Mouse (Mus musculus): ENCODE data around the gene Tpk1. TPM values are rescaled to one million over a fixed set of nuclear protein-coding genes. Genes with fewer than 3 reads are reported as not detected.

Gene Tpk1
- polyA plus RNA-seq, 1 experiment from 2014 or later, result 5.5 TPM

DNA sequence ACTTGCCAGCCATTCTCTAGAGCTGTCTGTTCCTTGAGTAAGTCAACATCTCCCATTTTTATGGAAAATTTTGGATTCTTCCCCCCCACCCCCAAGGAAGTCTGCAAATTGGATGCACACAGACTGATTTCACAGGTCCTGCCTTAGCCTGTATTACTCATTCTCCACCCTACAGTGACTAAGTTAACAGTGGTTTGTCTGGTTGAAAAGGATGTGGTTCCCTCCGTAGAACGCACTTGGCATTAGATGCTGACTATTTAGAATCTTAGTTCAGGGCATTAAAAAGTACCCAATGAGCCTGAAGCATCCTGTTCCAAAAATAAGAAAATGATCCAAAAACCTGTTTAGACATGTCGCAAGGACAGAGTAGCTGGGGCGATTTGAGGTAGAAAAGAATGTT is 312.6 kb downstream of the Tpk1 start:
- WGBS, result 95% methylated on average over 4 of the region's 4 CpGs
- Histone ChIP-seq H3K27me3 (ENCODE audit: insufficient read depth, poor library complexity, severe bottlenecking) (no peaks in the 10 kb centered on the region), H3K36me3 (no peaks in the 10 kb centered on the region), H3K4me3 (no peak overlapping the region), H3K27ac (no peak overlapping the region), H3K4me1 (replicated peaks) (no peaks in the 10 kb centered on the region), H3K9me3 (no peaks in the 10 kb centered on the region)
- no peak for DNase-seq (ENCODE audit: low spot score)

DNA sequence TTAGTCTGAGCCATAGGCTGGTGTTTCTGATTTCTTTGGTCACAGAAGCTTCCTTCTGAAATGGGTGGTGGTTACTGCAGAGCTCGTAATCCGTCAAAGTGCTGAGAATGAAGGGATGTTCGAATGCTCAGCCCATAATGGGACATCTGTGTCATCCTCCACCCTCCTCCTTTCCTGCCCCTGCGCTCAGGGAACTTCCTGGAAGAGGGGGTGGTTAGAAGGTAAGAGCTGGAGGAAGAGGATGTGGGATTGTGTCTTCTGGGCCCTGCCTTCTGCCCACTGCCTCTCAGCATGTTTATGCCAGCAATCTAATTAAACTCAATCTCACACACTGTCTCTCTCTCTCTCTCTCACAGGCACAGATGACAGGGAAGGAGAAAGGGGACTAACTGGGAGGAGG is 317.0 kb downstream of the Tpk1 start:
- H3K4me3 ChIP-seq, result no peak overlapping the region
- H3K4me1 ChIP-seq (replicated peaks), result no peaks in the 10 kb centered on the region
- WGBS, result 80% methylated on average over 4 of the region's 4 CpGs
- H3K9me3 ChIP-seq, result no peaks in the 10 kb centered on the region
- no peak overlapping the region for H3K27ac ChIP-seq
- no peaks in the 10 kb centered on the region for H3K36me3 ChIP-seq
- DNase-seq (ENCODE audit: low spot score), result no peak
- H3K27me3 ChIP-seq (ENCODE audit: insufficient read depth, poor library complexity, severe bottlenecking), result no peaks in the 10 kb centered on the region

DNA sequence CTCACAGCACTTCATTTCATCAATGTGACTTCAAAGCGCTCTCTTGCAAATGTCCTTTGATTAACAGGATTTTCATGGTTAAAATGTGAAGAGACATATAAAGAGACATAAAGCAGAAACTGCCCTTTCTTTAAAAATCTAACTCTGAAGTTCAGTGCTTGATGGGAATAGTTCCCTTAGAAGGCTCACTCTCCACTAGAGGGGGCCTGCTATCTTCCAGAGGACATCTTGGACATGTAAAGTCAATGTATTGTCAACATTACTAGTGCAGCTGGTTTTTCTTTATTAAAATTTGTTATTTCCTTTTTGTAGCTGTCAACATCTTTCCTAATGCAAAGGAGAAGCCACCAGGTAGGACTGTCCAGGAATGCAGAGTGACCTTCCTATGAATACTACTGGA is 318.4 kb downstream of the Tpk1 start:
- H3K4me1 ChIP-seq (replicated peaks), result no peaks in the 10 kb centered on the region
- WGBS, result 98% methylated on average over 1 of the region's 1 CpGs
- H3K4me3 ChIP-seq, result no peak overlapping the region
- DNase-seq (ENCODE audit: low spot score), result no peak
- H3K9me3 ChIP-seq, result no peaks in the 10 kb centered on the region
- H3K27ac ChIP-seq, result no peak overlapping the region
- H3K27me3 ChIP-seq (ENCODE audit: insufficient read depth, poor library complexity, severe bottlenecking), result no peaks in the 10 kb centered on the region
- no peaks in the 10 kb centered on the region for H3K36me3 ChIP-seq

DNA sequence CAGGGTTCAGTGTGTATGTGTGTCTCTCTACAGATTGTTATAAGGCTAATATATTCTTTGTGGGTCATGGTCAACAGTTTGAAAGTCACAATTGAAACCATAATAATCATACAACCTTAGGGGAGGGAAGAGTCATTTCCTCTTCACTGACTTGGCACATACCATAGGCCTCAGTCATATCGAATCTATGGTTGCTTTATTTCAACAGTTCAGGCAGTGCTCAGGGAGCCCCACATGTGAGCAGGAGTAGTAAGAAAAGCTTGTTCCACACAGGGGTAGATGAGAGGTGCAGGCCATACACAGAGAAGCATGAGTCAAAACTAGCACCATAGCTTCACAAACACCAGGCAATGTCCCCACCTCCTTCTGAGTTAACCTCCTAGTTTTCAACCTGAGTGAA is 323.1 kb downstream of the Tpk1 start:
- no peak for DNase-seq (ENCODE audit: low spot score)
- Histone ChIP-seq H3K4me3 (no peak overlapping the region), H3K27ac (no peak overlapping the region), H3K9me3 (no peaks in the 10 kb centered on the region), H3K4me1 (replicated peaks) (no peaks in the 10 kb centered on the region), H3K36me3 (no peaks in the 10 kb centered on the region), H3K27me3 (ENCODE audit: insufficient read depth, poor library complexity, severe bottlenecking) (no peaks in the 10 kb centered on the region)
- 88% methylated on average over 1 of the region's 1 CpGs for WGBS

DNA sequence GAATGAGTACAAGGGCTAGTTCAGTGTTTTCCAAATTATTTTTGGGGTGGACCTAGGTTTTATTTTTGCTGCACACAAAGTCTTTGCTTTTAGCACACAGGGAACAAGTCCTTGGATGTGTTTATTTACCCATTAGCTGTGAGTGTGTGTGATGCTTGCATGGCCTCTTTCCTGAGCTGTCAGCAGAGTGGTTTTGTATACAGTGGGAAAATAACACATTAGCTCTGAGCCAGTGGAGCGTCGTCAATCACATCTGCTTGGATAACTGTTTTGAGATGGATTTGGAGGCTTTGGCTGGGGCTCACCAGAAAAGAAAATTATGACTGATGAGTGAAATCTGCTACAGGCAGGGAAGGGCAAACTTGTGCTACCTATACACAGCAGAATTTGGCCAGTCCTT is 323.7 kb downstream of the Tpk1 start:
- WGBS, result 64% methylated on average over 2 of the region's 2 CpGs
- Histone ChIP-seq H3K27ac (no peak overlapping the region), H3K27me3 (ENCODE audit: insufficient read depth, poor library complexity, severe bottlenecking) (no peaks in the 10 kb centered on the region), H3K9me3 (no peaks in the 10 kb centered on the region), H3K4me1 (replicated peaks) (no peaks in the 10 kb centered on the region), H3K4me3 (no peak overlapping the region), H3K36me3 (no peaks in the 10 kb centered on the region)
- DNase-seq (ENCODE audit: low spot score), result no peak

DNA sequence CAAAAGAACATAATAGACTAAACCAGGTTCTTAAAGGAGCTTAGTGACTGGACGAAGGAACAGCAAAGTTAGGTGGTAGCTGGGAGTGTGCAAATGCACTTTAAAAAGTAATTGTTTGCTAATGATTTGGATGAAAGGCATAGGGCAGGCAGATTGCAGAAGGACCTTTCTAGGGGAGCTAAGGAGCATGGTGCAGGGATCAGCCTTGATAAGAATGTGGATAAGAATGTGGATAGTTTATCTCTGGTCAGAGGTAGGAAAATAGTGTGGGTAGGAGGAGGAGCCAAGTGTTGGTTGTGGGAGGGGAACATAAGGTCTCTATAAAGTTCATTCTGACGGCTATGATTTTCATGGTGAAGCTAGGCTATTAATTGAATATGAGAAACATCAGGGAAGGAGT is 327.3 kb downstream of the Tpk1 start:
- Histone ChIP-seq H3K27ac (no peak overlapping the region), H3K4me3 (no peak overlapping the region), H3K36me3 (no peaks in the 10 kb centered on the region), H3K9me3 (no peaks in the 10 kb centered on the region), H3K27me3 (ENCODE audit: insufficient read depth, poor library complexity, severe bottlenecking) (no peaks in the 10 kb centered on the region), H3K4me1 (replicated peaks) (no peaks in the 10 kb centered on the region)
- DNase-seq (ENCODE audit: low spot score), result no peak
- 73% methylated on average over 2 of the region's 2 CpGs for WGBS

DNA sequence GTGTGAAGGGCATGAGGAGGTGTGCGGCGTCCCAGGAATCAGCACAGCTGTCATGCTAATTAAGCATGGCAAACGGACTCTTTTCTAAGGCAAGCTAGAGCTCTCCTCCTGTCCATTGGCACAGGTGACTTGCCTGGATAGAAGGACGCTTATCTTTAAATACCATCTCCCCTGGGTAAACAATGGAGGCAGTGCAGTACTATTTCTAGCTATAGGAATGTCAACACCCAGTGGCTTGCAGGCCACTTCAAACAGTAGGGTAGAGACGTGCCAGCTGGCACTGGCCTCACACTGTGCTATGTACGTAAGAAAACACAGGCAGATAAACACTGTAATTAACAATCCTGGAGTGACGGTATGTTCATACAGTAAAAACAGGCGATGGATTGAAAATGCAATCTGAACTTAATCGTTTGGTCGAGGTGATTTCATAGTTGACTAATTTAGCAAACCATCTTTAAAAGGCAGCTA is 328.6 kb downstream of the Tpk1 start:
- no peak for DNase-seq (ENCODE audit: low spot score)

DNA sequence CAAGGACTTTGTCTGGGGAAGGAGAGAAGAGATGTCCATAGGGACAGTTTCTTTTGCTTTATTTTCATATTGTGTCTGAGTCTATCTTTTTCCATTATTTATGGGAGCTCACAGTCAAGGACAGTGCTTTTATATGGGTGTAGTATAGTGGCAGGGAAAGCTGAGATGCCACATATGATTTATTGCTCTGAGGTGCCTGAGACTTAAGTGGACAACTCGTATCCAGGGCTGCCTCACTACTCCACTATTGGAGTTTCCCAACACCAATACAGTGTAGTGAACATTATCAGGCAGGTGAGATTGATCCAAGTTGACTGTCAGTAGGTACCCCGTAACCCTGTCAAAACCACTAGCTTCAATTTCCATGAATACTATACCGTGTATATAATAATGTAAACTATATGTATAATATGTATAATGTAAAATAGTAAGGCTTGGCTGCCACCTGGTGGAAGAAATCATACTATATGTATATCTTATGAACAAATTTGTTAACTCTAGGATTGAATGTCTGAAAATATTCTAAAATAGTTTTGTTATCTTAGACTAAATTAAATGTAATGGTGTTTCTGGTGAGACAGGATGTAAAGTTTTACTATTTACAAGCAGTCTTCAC is 330.4 kb downstream of the Tpk1 start:
- Histone ChIP-seq H3K4me3 (no peak overlapping the region), H3K9me3 (no peaks in the 10 kb centered on the region), H3K4me1 (replicated peaks) (no peaks in the 10 kb centered on the region), H3K27ac (no peak overlapping the region), H3K27me3 (ENCODE audit: insufficient read depth, poor library complexity, severe bottlenecking) (no peaks in the 10 kb centered on the region), H3K36me3 (no peaks in the 10 kb centered on the region)
- DNase-seq (ENCODE audit: low spot score), result no peak
- WGBS, result 85% methylated on average over 3 of the region's 3 CpGs

More for the DNA sequence above, 328.6 kb downstream of the Tpk1 start:
- WGBS, result 56% methylated on average over 10 of the region's 10 CpGs
- Histone ChIP-seq H3K36me3 (no peaks in the 10 kb centered on the region), H3K4me1 (replicated peaks) (no peaks in the 10 kb centered on the region), H3K9me3 (no peaks in the 10 kb centered on the region), H3K4me3 (no peak overlapping the region), H3K27ac (no peak overlapping the region), H3K27me3 (ENCODE audit: insufficient read depth, poor library complexity, severe bottlenecking) (no peaks in the 10 kb centered on the region)

DNA sequence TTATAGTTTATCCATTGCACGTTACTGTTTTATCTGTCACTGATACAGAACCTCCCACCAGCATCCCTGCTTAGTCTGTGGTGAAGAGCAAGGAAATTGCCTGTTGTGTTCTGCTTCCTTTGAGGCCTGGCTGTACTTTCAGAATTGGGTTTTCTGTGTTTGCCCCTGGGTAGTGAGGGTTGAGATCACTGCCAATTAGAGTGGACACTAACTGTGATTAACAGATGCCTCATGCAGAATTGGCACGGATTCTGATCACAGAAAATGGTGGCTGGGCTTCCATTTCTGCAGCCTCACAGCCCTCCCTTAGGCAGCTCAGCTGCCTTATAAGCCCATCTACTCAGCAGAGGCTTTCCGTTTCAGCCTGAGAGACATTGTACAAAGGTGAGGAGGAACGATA is 332.6 kb downstream of the Tpk1 start:
- Histone ChIP-seq H3K27ac (no peak overlapping the region), H3K4me1 (replicated peaks) (no peaks in the 10 kb centered on the region), H3K4me3 (no peak overlapping the region), H3K27me3 (ENCODE audit: insufficient read depth, poor library complexity, severe bottlenecking) (no peaks in the 10 kb centered on the region), H3K9me3 (no peaks in the 10 kb centered on the region), H3K36me3 (no peaks in the 10 kb centered on the region)
- 82% methylated on average over 4 of the region's 4 CpGs for WGBS
- DNase-seq (ENCODE audit: low spot score), result no peak

DNA sequence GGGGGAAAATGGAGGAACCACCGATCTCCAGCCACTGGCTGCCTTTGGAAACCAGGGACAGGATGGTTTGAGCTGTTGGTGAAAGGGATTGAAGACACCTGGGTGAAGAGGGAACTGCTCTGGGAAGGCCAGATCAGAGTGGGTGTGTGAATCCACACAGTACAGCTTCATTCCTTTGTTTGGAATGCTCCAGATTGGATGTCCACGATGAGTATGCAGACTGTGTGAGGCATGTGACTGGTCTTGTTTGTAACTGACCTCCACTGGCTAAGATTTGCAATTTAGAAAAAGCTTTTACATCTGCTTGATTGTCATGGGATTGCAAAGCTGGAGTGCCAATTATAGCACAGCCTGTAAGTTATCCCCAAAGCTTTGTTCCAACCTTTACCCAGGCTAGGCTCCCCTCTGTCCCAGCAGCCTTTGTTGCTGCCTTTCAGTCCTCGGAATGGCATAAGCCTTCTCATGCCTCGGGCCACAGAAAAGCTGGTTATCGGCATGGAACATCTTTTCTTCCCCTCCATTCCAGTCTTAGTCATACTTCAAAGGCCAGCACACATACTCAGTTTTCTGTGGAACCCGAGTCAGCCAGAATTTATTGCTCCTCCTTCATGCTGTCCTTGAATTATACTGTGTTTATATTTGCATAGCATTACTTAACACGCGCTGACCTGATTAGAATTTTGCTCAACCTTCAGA is 353.0 kb downstream of the Tpk1 start:
- DNase-seq (ENCODE audit: low spot score), result no peak
- 74% methylated on average over 8 of the region's 8 CpGs for WGBS
- Histone ChIP-seq H3K4me1 (replicated peaks) (no peaks in the 10 kb centered on the region), H3K36me3 (no peaks in the 10 kb centered on the region), H3K4me3 (no peak overlapping the region), H3K27ac (no peak overlapping the region), H3K27me3 (ENCODE audit: insufficient read depth, poor library complexity, severe bottlenecking) (no peaks in the 10 kb centered on the region), H3K9me3 (no peaks in the 10 kb centered on the region)

DNA sequence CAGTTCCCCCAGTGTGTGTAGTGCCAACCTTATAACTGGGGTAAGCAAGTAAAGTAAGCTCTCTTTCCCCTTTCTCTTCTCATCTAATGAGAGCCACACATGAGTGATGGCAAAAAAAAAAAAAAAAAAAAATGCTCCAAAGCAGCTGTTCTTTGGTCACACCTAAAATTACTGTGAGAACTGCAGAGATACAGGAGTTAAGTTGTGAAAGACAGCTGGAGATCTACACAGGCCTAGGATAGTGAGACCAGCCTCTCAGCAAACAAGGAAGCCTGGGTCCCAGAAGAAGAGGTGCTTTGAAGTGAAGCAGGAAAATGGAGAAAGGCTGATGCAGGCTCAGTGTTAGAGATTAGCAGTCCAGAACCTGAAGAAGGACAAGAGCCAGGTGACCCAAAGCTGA is 353.5 kb downstream of the Tpk1 start:
- Histone ChIP-seq H3K4me1 (replicated peaks) (no peaks in the 10 kb centered on the region), H3K4me3 (no peak overlapping the region), H3K36me3 (no peaks in the 10 kb centered on the region), H3K27me3 (ENCODE audit: insufficient read depth, poor library complexity, severe bottlenecking) (no peaks in the 10 kb centered on the region), H3K27ac (no peak overlapping the region), H3K9me3 (no peaks in the 10 kb centered on the region)
- DNase-seq (ENCODE audit: low spot score), result no peak

DNA sequence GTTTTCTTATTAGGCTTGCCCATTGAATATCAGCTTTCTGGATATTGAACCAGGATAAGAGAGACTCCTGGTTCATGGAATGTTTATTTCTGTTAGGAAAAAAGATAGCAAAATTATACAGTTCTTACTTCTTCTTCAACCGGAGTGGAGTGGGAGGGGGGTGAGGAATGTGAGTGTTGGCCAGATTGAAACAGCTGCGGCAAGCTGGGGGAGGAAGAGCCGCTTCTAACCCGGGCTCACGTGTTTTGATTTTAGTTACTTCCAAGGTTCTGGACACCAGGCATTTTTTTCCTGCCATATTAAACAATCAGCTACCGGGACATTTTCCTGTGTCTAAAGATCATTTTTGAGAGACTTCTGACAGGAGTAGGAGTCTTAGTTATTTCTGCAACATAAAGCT is 356.0 kb downstream of the Tpk1 start:
- Histone ChIP-seq H3K4me1 (replicated peaks) (no peaks in the 10 kb centered on the region), H3K4me3 (no peak overlapping the region), H3K27me3 (ENCODE audit: insufficient read depth, poor library complexity, severe bottlenecking) (no peaks in the 10 kb centered on the region), H3K36me3 (no peaks in the 10 kb centered on the region), H3K9me3 (no peaks in the 10 kb centered on the region), H3K27ac (no peak overlapping the region)
- DNase-seq (ENCODE audit: low spot score), result no peak
- WGBS, result 75% methylated on average over 6 of the region's 6 CpGs

DNA sequence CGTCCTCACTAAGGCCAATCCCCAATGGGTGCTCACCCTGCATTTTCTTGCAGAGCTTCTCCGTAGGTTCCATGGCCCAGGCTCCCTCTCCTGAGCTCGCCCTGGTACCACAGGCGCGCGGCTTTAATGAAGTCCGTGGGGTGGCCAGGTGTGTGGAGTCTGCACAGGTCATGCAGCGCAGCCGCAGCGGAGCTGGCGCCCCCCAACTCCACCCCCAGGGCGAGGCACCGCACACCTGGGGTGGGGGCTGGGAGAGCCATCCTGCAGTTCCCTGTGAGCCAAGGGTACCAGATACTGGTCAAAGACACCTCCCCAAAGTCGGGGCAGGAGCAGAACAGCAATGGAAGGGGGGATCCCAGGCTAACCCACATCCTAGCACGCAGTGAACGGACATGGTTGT is 356.6 kb downstream of the Tpk1 start, which contains the start of gene Nobox:
Gene Nobox (minus strand): TSS at position 101 of the 400 bp plus-strand sequence.
- Histone ChIP-seq H3K27ac (no peak within 1 kb of the TSS), H3K4me1 (replicated peaks) (no peaks in the 10 kb centered on the region), H3K9me3 (no peaks in the 10 kb centered on the region), H3K36me3 (no peaks in the 10 kb centered on the region), H3K4me3 (no peak within 1 kb of the TSS), H3K27me3 (ENCODE audit: insufficient read depth, poor library complexity, severe bottlenecking) (no peaks in the 10 kb centered on the region)
- no peak for DNase-seq (ENCODE audit: low spot score)
- 59% methylated on average over 16 of the region's 16 CpGs for WGBS

DNA sequence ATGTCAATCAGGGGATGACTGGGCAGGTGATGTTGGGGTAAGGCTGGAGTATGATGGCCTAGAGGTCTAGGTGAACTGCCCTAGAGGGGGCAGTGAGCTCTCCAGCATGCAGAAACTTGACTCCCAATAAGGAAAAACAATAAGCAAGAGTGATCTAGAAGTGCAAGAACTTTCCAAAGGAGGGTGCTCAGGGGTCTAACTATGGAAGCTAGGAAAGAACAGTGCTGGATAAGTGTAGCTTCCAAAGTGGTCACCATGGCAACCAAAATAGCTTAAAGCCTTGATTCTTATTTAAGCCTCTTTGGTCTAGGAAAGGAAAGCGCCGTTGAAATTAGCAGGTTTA is 368.6 kb downstream of the Tpk1 start:
- DNase-seq (ENCODE audit: low spot score), result peak; percentile 21
- no peak overlapping the region for H3K27ac ChIP-seq
- WGBS, result 39% methylated on average over 2 of the region's 2 CpGs
- no peaks in the 10 kb centered on the region for H3K4me1 ChIP-seq (replicated peaks)
- no peak overlapping the region for H3K4me3 ChIP-seq
- no peaks in the 10 kb centered on the region for H3K27me3 ChIP-seq (ENCODE audit: insufficient read depth, poor library complexity, severe bottlenecking)
- no peaks in the 10 kb centered on the region for H3K9me3 ChIP-seq
- no peaks in the 10 kb centered on the region for H3K36me3 ChIP-seq
